8 mouse cellular contexts compared by ENCODE assay signal in genomic region chr11:97699626-97700002, GRCm38 (mm10). TPM values are rescaled to one million over a fixed set of nuclear protein-coding genes. Genes with fewer than 3 reads are reported as not detected.
DNase-seq lines count a peak whose midpoint lies in the region; ATAC-seq and TF ChIP-seq lines count a peak whose summit lies in the region.

No protein-coding gene starts in this region.

- 0 out of 2 replicates have a peak, but pooled peaks cover 3% of the 10 kb centered on the region for H3K36me3 ChIP-seq in heart, embryonic 12.5 days
- H3K36me3 ChIP-seq in kidney, postnatal 0 days (ENCODE audit: insufficient read depth, low read length) = no peaks in the 10 kb centered on the region
- 0 out of 2 replicates have a peak, but pooled peaks cover under 1% of the 10 kb centered on the region for H3K36me3 ChIP-seq in liver, embryonic 13.5 days
- H3K36me3 ChIP-seq in neural tube, embryonic 14.5 days (ENCODE audit: control insufficient read depth, insufficient read depth, low read length) = no peaks in the 10 kb centered on the region

- TF ChIP-seq CTCF in embryonic fibroblast, embryonic 13.5 days (IDR thresholded peaks at IDR 0.05; ENCODE audit: borderline replicate concordance, insufficient read depth, low read length) = no peak
- TF ChIP-seq CTCF in kidney, postnatal 0 days (IDR thresholded peaks at IDR 0.05; ENCODE audit: low read depth) = no peak

- peak overlapping the region; percentile 60 for H3K4me3 ChIP-seq in embryonic fibroblast, embryonic 13.5 days (ENCODE audit: insufficient read depth, low read length)
- peak overlapping the region; percentile 75 for H3K4me3 ChIP-seq in heart, embryonic 12.5 days
- peak overlapping the region; percentile 93 for H3K4me3 ChIP-seq in kidney, postnatal 0 days (replicated peaks; ENCODE audit: low read depth, low read length)
- peak overlapping the region; percentile 66 for H3K4me3 ChIP-seq in liver, embryonic 13.5 days (replicated peaks)
- H3K4me3 ChIP-seq in neural tube, embryonic 14.5 days (ENCODE audit: low read depth, low read length) = peak overlapping the region; percentile 86

- no peaks in the 10 kb centered on the region for H3K27me3 ChIP-seq in heart, embryonic 12.5 days (replicated peaks)
- H3K27me3 ChIP-seq in kidney, postnatal 0 days (ENCODE audit: insufficient read depth, low read length) = no peaks in the 10 kb centered on the region
- peaks cover 55% of the 10 kb centered on the region for H3K27me3 ChIP-seq in liver, embryonic 13.5 days
- no peaks in the 10 kb centered on the region for H3K27me3 ChIP-seq in neural tube, embryonic 14.5 days (ENCODE audit: control insufficient read depth, insufficient read depth, low read length)

- H3K9me3 ChIP-seq in heart, embryonic 12.5 days (replicated peaks) = no peaks in the 10 kb centered on the region
- H3K9me3 ChIP-seq in kidney, postnatal 0 days (replicated peaks; ENCODE audit: low read length) = no peaks in the 10 kb centered on the region
- no peaks in the 10 kb centered on the region for H3K9me3 ChIP-seq in liver, embryonic 13.5 days (replicated peaks)
- H3K9me3 ChIP-seq in neural tube, embryonic 14.5 days (ENCODE audit: control insufficient read depth, low read length) = no peaks in the 10 kb centered on the region

- peaks cover 7% of the 10 kb centered on the region for H3K4me1 ChIP-seq in embryonic fibroblast, embryonic 13.5 days (ENCODE audit: control insufficient read depth, insufficient read depth, low read length)
- peaks cover 60% of the 10 kb centered on the region for H3K4me1 ChIP-seq in heart, embryonic 12.5 days (replicated peaks)
- H3K4me1 ChIP-seq in kidney, postnatal 0 days (replicated peaks; ENCODE audit: insufficient read depth, low read length) = peaks cover 35% of the 10 kb centered on the region
- peaks cover 72% of the 10 kb centered on the region for H3K4me1 ChIP-seq in liver, embryonic 13.5 days (replicated peaks)
- H3K4me1 ChIP-seq in neural tube, embryonic 14.5 days (ENCODE audit: control insufficient read depth, insufficient read depth, low read length) = peaks cover 53% of the 10 kb centered on the region

- peak overlapping the region; percentile 92 for H3K4me2 ChIP-seq in heart, embryonic 12.5 days
- peak overlapping the region; percentile 93 for H3K4me2 ChIP-seq in kidney, postnatal 0 days (ENCODE audit: low read length)
- peak overlapping the region; percentile 85 for H3K4me2 ChIP-seq in liver, embryonic 13.5 days
- peak overlapping the region; percentile 80 for H3K4me2 ChIP-seq in neural tube, embryonic 14.5 days (ENCODE audit: low read depth, low read length)

- peak; percentile 90 for TF ChIP-seq POLR2A in embryonic fibroblast, embryonic 13.5 days (IDR thresholded peaks at IDR 0.05; ENCODE audit: low read depth, low read length)

- H3K9ac ChIP-seq in heart, embryonic 12.5 days = peak overlapping the region; percentile 85
- H3K9ac ChIP-seq in kidney, postnatal 0 days (ENCODE audit: low read depth, low read length) = peak overlapping the region; percentile 93
- peak overlapping the region; percentile 46 for H3K9ac ChIP-seq in liver, embryonic 13.5 days
- peak overlapping the region; percentile 85 for H3K9ac ChIP-seq in neural tube, embryonic 14.5 days (replicated peaks; ENCODE audit: low read depth, low read length)

- 0% methylated on average over 6 of the region's 9 CpGs for whole genome bisulfite sequencing in heart, embryonic 12.5 days
- 5% methylated on average over 4 of the region's 9 CpGs for WGBS in kidney, postnatal 0 days
- 0% methylated on average over 9 of the region's 9 CpGs for WGBS in liver, embryonic 13.5 days (ENCODE audit: insufficient replicate concordance)
- 0% methylated on average over 5 of the region's 9 CpGs for WGBS in neural tube, embryonic 14.5 days

- peak overlapping the region; percentile 98 for H3K27ac ChIP-seq in embryonic fibroblast, embryonic 13.5 days (ENCODE audit: insufficient read depth, low read length)
- H3K27ac ChIP-seq in heart, embryonic 12.5 days (ENCODE audit: poor library complexity, severe bottlenecking) = peak overlapping the region; percentile 99
- peak overlapping the region; percentile 98 for H3K27ac ChIP-seq in kidney, postnatal 0 days
- peak overlapping the region; percentile 65 for H3K27ac ChIP-seq in liver, embryonic 13.5 days
- H3K27ac ChIP-seq in neural tube, embryonic 14.5 days (ENCODE audit: low read depth, low read length) = peak overlapping the region; percentile 88

- peak; percentile 96 for DNase-seq in 3T3-L1 (ENCODE audit: low read depth, low spot score)
- DNase-seq in adrenal gland, postnatal 14 days = peak; percentile 92
- peak; percentile 98 for DNase-seq in kidney, postnatal 0 days (ENCODE audit: low spot score)
- no peak for DNase-seq in liver, embryonic 13.5 days
- DNase-seq in urinary bladder, postnatal 14 days (ENCODE audit: low spot score) = peak; percentile 93

- peak; percentile 33 for ATAC-seq in heart, embryonic 12.5 days (ENCODE audit: insufficient number of reproducible peaks, low FRiP score)
- peak; percentile 6 for ATAC-seq in kidney, postnatal 0 days (replicated peaks; ENCODE audit: low FRiP score, low read depth)
- ATAC-seq in liver, embryonic 13.5 days (ENCODE audit: low read depth) = no peak
- peak; percentile 31 for ATAC-seq in neural tube, embryonic 14.5 days (ENCODE audit: low read depth)

RNA-seq across cellular contexts. Expression of gene Pcgf2, which starts 0.7 kb away (rescaled TPM):
- total RNA-seq in adrenal gland, postnatal 14 days (2021) = 28.1 and 32.6 TPM in 2 replicates
- 42.3 and 54.0 TPM in 2 replicates for polyA plus RNA-seq in embryonic fibroblast, embryonic 13.5 days (2011; ENCODE audit: insufficient read length, low read depth, missing spikeins)
- polyA plus RNA-seq in heart, embryonic 12.5 days (2016; fragmentation: Nextera tagmentation; extraction: Ambion mirVana) = 11.0 and 12.3 TPM in 2 replicates
- 10.4 and 11.4 TPM in 2 replicates for polyA plus RNA-seq in kidney, postnatal 0 days (2015; fragmentation: Nextera tagmentation; extraction: Ambion mirVana)
- polyA plus RNA-seq in liver, embryonic 13.5 days (2015; fragmentation: Nextera tagmentation; extraction: Ambion mirVana) = 2.3 and 3.6 TPM in 2 replicates
- 24.7 and 25.8 TPM in 2 replicates for polyA plus RNA-seq in neural tube, embryonic 14.5 days (2014; fragmentation: Nextera tagmentation; extraction: Ambion mirVana)

RNA-seq across cellular contexts. Expression of gene Psmb3, which starts 3.6 kb away (rescaled TPM):
- 216 and 225 TPM in 2 replicates for total RNA-seq in adrenal gland, postnatal 14 days (2021)
- 229 and 259 TPM in 2 replicates for polyA plus RNA-seq in embryonic fibroblast, embryonic 13.5 days (2011; ENCODE audit: insufficient read length, low read depth, missing spikeins)
- polyA plus RNA-seq in heart, embryonic 12.5 days (2016; fragmentation: Nextera tagmentation; extraction: Ambion mirVana) = 342 and 374 TPM in 2 replicates
- polyA plus RNA-seq in kidney, postnatal 0 days (2015; fragmentation: Nextera tagmentation; extraction: Ambion mirVana) = 504 and 541 TPM in 2 replicates
- polyA plus RNA-seq in liver, embryonic 13.5 days (2015; fragmentation: Nextera tagmentation; extraction: Ambion mirVana) = 335 and 374 TPM in 2 replicates
- 441 and 465 TPM in 2 replicates for polyA plus RNA-seq in neural tube, embryonic 14.5 days (2014; fragmentation: Nextera tagmentation; extraction: Ambion mirVana)

RNA-seq across cellular contexts. Expression of gene Cisd3, which starts 14.0 kb away (rescaled TPM):
- 277 and 297 TPM in 2 replicates for total RNA-seq in adrenal gland, postnatal 14 days (2021)
- 39.9 and 42.5 TPM in 2 replicates for polyA plus RNA-seq in embryonic fibroblast, embryonic 13.5 days (2011; ENCODE audit: insufficient read length, low read depth, missing spikeins)
- 40.5 and 44.8 TPM in 2 replicates for polyA plus RNA-seq in heart, embryonic 12.5 days (2016; fragmentation: Nextera tagmentation; extraction: Ambion mirVana)
- 69.2 and 70.9 TPM in 2 replicates for polyA plus RNA-seq in kidney, postnatal 0 days (2015; fragmentation: Nextera tagmentation; extraction: Ambion mirVana)
- 11.7 and 13.3 TPM in 2 replicates for polyA plus RNA-seq in liver, embryonic 13.5 days (2015; fragmentation: Nextera tagmentation; extraction: Ambion mirVana)
- 28.3 and 38.1 TPM in 2 replicates for polyA plus RNA-seq in neural tube, embryonic 14.5 days (2014; fragmentation: Nextera tagmentation; extraction: Ambion mirVana)

RNA-seq across cellular contexts. Expression of gene Mllt6, which starts 36.4 kb away (rescaled TPM):
- total RNA-seq in adrenal gland, postnatal 14 days (2021) = 37.0 and 45.2 TPM in 2 replicates
- 16.2 and 18.0 TPM in 2 replicates for polyA plus RNA-seq in embryonic fibroblast, embryonic 13.5 days (2011; ENCODE audit: insufficient read length, low read depth, missing spikeins)
- polyA plus RNA-seq in heart, embryonic 12.5 days (2016; fragmentation: Nextera tagmentation; extraction: Ambion mirVana) = 1.8 and 2.2 TPM in 2 replicates
- 2.3 TPM in 2 replicates for polyA plus RNA-seq in kidney, postnatal 0 days (2015; fragmentation: Nextera tagmentation; extraction: Ambion mirVana)
- 0.17 and 0.23 TPM in 2 replicates for polyA plus RNA-seq in liver, embryonic 13.5 days (2015; fragmentation: Nextera tagmentation; extraction: Ambion mirVana)
- polyA plus RNA-seq in neural tube, embryonic 14.5 days (2014; fragmentation: Nextera tagmentation; extraction: Ambion mirVana) = 4.7 and 5.1 TPM in 2 replicates

RNA-seq across cellular contexts. Expression of gene Pip4k2b, which starts 44.9 kb away (rescaled TPM):
- total RNA-seq in adrenal gland, postnatal 14 days (2021) = 24.8 and 34.7 TPM in 2 replicates
- polyA plus RNA-seq in embryonic fibroblast, embryonic 13.5 days (2011; ENCODE audit: insufficient read length, low read depth, missing spikeins) = 40.7 and 42.6 TPM in 2 replicates
- 1.3 and 1.4 TPM in 2 replicates for polyA plus RNA-seq in heart, embryonic 12.5 days (2016; fragmentation: Nextera tagmentation; extraction: Ambion mirVana)
- 1.5 TPM in 2 replicates for polyA plus RNA-seq in kidney, postnatal 0 days (2015; fragmentation: Nextera tagmentation; extraction: Ambion mirVana)
- 0.88 TPM in 2 replicates for polyA plus RNA-seq in liver, embryonic 13.5 days (2015; fragmentation: Nextera tagmentation; extraction: Ambion mirVana)
- 4.1 and 6.2 TPM in 2 replicates for polyA plus RNA-seq in neural tube, embryonic 14.5 days (2014; fragmentation: Nextera tagmentation; extraction: Ambion mirVana)
